Mouse (Mus musculus): Measurements from ENCODE around the gene Cyp2w1. TPM values are rescaled to one million over a fixed set of nuclear protein-coding genes. Genes with fewer than 3 reads are reported as not detected.
A peak's percentile ranks its signal among the peaks of the same experiment; 100 is the strongest.

Gene Cyp2w1
- polyA plus RNA-seq, 1 experiment: not detected

- H3K27ac ChIP-seq (ENCODE audit: insufficient read depth, low read length): peak overlapping the region; percentile 12
- no peak for TF ChIP-seq POLR2A (IDR thresholded peaks at IDR 0.05; ENCODE audit: extremely low read depth, insufficient read depth, low read length)
- no peak for TF ChIP-seq CTCF (IDR thresholded peaks at IDR 0.05; ENCODE audit: extremely low read depth, insufficient read depth, low read length)
- H3K4me1 ChIP-seq (ENCODE audit: control insufficient read depth, insufficient read depth, low read length): peaks cover 8% of the 10 kb centered on the region
- peak overlapping the region; percentile 94 for H3K4me3 ChIP-seq (ENCODE audit: insufficient read depth, low read length)
Observed at GRCm38 (mm10) chr5:139379771-139380384, 27.5 kb downstream of the Cyp2w1 start.

- Histone ChIP-seq H3K27ac (ENCODE audit: insufficient read depth, low read length) (peak overlapping the region; percentile 96), H3K4me3 (ENCODE audit: insufficient read depth, low read length) (peak overlapping the region; percentile 94), H3K4me1 (ENCODE audit: control insufficient read depth, insufficient read depth, low read length) (peaks cover 8% of the 10 kb centered on the region)
- TF ChIP-seq POLR2A (IDR thresholded peaks at IDR 0.05; ENCODE audit: extremely low read depth, insufficient read depth, low read length) (0 out of 2 replicates have a peak, but pooled peaks have one; percentile 23), CTCF (IDR thresholded peaks at IDR 0.05; ENCODE audit: extremely low read depth, insufficient read depth, low read length) (no peak)
Observed at GRCm38 (mm10) chr5:139380385-139381248, 28.2 kb downstream of the Cyp2w1 start.

GRCm38 (mm10) chr5:139381586-139382513 is 29.4 kb downstream of the Cyp2w1 start:
- Histone ChIP-seq H3K27ac (ENCODE audit: insufficient read depth, low read length) (peak overlapping the region; percentile 81), H3K4me1 (ENCODE audit: control insufficient read depth, insufficient read depth, low read length) (peaks cover 8% of the 10 kb centered on the region), H3K4me3 (ENCODE audit: insufficient read depth, low read length) (peak overlapping the region; percentile 94)
- TF ChIP-seq CTCF (IDR thresholded peaks at IDR 0.05; ENCODE audit: extremely low read depth, insufficient read depth, low read length): no peak
- TF ChIP-seq POLR2A (IDR thresholded peaks at IDR 0.05; ENCODE audit: extremely low read depth, insufficient read depth, low read length): no peak

- peak; percentile 70 for TF ChIP-seq POLR2A (IDR thresholded peaks at IDR 0.05; ENCODE audit: extremely low read depth, insufficient read depth, low read length)
- TF ChIP-seq CTCF (IDR thresholded peaks at IDR 0.05; ENCODE audit: extremely low read depth, insufficient read depth, low read length): no peak
- H3K27ac ChIP-seq (ENCODE audit: insufficient read depth, low read length): peak overlapping the region; percentile 56
- peaks cover 7% of the 10 kb centered on the region for H3K4me1 ChIP-seq (ENCODE audit: control insufficient read depth, insufficient read depth, low read length)
- 0 out of 2 replicates have a peak overlapping the region, but pooled peaks have one; percentile 94 for H3K4me3 ChIP-seq (ENCODE audit: insufficient read depth, low read length)
Observed at GRCm38 (mm10) chr5:139382760-139383159, 30.3 kb downstream of the Cyp2w1 start.

- TF ChIP-seq CTCF (IDR thresholded peaks at IDR 0.05; ENCODE audit: extremely low read depth, insufficient read depth, low read length) (no peak), POLR2A (IDR thresholded peaks at IDR 0.05; ENCODE audit: extremely low read depth, insufficient read depth, low read length) (no peak)
- peaks cover 7% of the 10 kb centered on the region for H3K4me1 ChIP-seq (ENCODE audit: control insufficient read depth, insufficient read depth, low read length)
- H3K27ac ChIP-seq (ENCODE audit: insufficient read depth, low read length): peak overlapping the region; percentile 56
- H3K4me3 ChIP-seq (ENCODE audit: insufficient read depth, low read length): no peak overlapping the region
Observed at GRCm38 (mm10) chr5:139383234-139383633, 30.8 kb downstream of the Cyp2w1 start.

GRCm38 (mm10) chr5:139384531-139384930 is 32.1 kb downstream of the Cyp2w1 start:
- Histone ChIP-seq H3K4me1 (ENCODE audit: control insufficient read depth, insufficient read depth, low read length) (peaks cover 16% of the 10 kb centered on the region), H3K4me3 (ENCODE audit: insufficient read depth, low read length) (no peak overlapping the region), H3K27ac (ENCODE audit: insufficient read depth, low read length) (no peak overlapping the region)
- TF ChIP-seq CTCF (IDR thresholded peaks at IDR 0.05; ENCODE audit: extremely low read depth, insufficient read depth, low read length) (no peak), POLR2A (IDR thresholded peaks at IDR 0.05; ENCODE audit: extremely low read depth, insufficient read depth, low read length) (no peak)

- no peak for TF ChIP-seq CTCF (IDR thresholded peaks at IDR 0.05; ENCODE audit: extremely low read depth, insufficient read depth, low read length)
- no peak for TF ChIP-seq POLR2A (IDR thresholded peaks at IDR 0.05; ENCODE audit: extremely low read depth, insufficient read depth, low read length)
- no peak overlapping the region for H3K4me3 ChIP-seq (ENCODE audit: insufficient read depth, low read length)
- H3K27ac ChIP-seq (ENCODE audit: insufficient read depth, low read length): no peak overlapping the region
- peaks cover 20% of the 10 kb centered on the region for H3K4me1 ChIP-seq (ENCODE audit: control insufficient read depth, insufficient read depth, low read length)
Observed at GRCm38 (mm10) chr5:139386047-139386446, 33.6 kb downstream of the Cyp2w1 start.

- H3K4me1 ChIP-seq (ENCODE audit: control insufficient read depth, insufficient read depth, low read length): peaks cover 16% of the 10 kb centered on the region
- TF ChIP-seq CTCF (IDR thresholded peaks at IDR 0.05; ENCODE audit: extremely low read depth, insufficient read depth, low read length) (no peak), POLR2A (IDR thresholded peaks at IDR 0.05; ENCODE audit: extremely low read depth, insufficient read depth, low read length) (no peak)
- H3K4me3 ChIP-seq (ENCODE audit: insufficient read depth, low read length): no peak overlapping the region
- H3K27ac ChIP-seq (ENCODE audit: insufficient read depth, low read length): 0 out of 2 replicates have a peak overlapping the region, but pooled peaks have one; percentile 94
Observed at GRCm38 (mm10) chr5:139387329-139388194, 35.1 kb downstream of the Cyp2w1 start.

Measured in cortical plate, adult 2 months (tissue).